Mouse (Mus musculus) lung, adult 2 months (tissue): ENCODE data around the gene Gramd1a.

Experiments used
- CTCF ChIP-seq: fragments of 200-500 bp; IDR thresholded peaks from 2 replicates; pipeline ENCODE4 v1.5.1; 2011; ENCODE audit warnings: mild to moderate bottlenecking, low read length, control low read depth; ENCODE audit not compliant: insufficient read depth
- POLR2A ChIP-seq: fragments of 200-500 bp; IDR thresholded peaks from 2 replicates; pipeline ENCODE4 v1.6.1; 2011; ENCODE audit warnings: low read depth, mild to moderate bottlenecking, control low read depth, low read length, borderline replicate concordance; ENCODE audit errors: extremely low read depth

GRCm38 (mm10) chr7:31096892-31097564, 58.7 kb downstream of the Gramd1a start:
- TF ChIP-seq POLR2A (no peak), CTCF (no peak)
